Mouse (Mus musculus) spleen, adult 2 months (tissue): Measurements from ENCODE around the gene Rasal2.

Experiments
- CTCF ChIP-seq: fragments of 200-500 bp; IDR thresholded peaks from 2 replicates; pipeline ENCODE4 v1.5.1; 2011; ENCODE audit warnings: mild to moderate bottlenecking, inconsistent platforms; ENCODE audit not compliant: insufficient read depth, insufficient read length, insufficient replicate concordance; ENCODE audit errors: extremely low read depth
- POLR2A ChIP-seq: fragments of 200-500 bp; IDR thresholded peaks from 2 replicates; pipeline ENCODE4 v1.6.1; 2011; ENCODE audit warnings: low read depth, low read length, inconsistent platforms

DNA sequence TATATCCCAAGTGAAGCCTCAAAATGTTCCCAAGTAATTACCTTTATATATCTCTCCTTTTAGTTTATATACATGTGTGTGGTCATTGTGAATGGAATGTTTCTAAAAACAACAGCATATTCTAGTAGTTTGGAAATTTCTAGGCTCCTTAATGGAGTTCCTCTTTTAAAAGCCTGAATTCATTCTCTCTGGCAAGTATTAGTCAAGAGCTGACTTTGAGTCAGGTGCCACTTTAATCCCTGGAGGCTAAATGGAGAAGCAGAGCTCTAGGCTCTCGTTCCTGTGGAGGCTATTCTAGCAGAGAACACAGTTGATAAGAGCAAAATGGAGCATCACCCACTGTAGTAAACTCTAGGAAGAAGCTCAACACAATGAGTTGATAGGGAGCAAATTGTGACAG, 14.5 kb upstream of the Rasal2 start:
- no peak for TF ChIP-seq CTCF
- TF ChIP-seq POLR2A, result no peak
